9 mouse cellular contexts compared by ENCODE assay signal in genomic region chr7:24506065-24506459, GRCm38 (mm10). TPM values are rescaled to one million over a fixed set of nuclear protein-coding genes. Genes with fewer than 3 reads are reported as not detected.
DNase-seq lines count a peak whose midpoint lies in the region; ATAC-seq and TF ChIP-seq lines count a peak whose summit lies in the region.
"Had no signal": no experiment of that assay in that cellular context is flagged by ENCODE, and none has a peak within 500 bp of the region (broad histone marks: within the 10 kb centered on the region; RNA-seq: fewer than 3 reads in every experiment).

No protein-coding gene starts in this region.

- peak overlapping the region; percentile 97 for H3K4me2 ChIP-seq in heart, postnatal 0 days (ENCODE audit: low read depth, low read length)
- H3K4me2 ChIP-seq in limb, embryonic 13.5 days (replicated peaks) = peak overlapping the region; percentile 80

- peaks cover 31% of the 10 kb centered on the region for H3K4me1 ChIP-seq in heart, postnatal 0 days (ENCODE audit: control insufficient read depth, insufficient read depth)
- peaks cover 36% of the 10 kb centered on the region for H3K4me1 ChIP-seq in limb, embryonic 13.5 days

- DNase-seq in right cerebral cortex, postnatal 4 days = peak; percentile 39
- DNase-seq in right cerebral cortex, postnatal 14 days = no peak
- peak; percentile 54 for DNase-seq in heart, postnatal 0 days (ENCODE audit: low spot score)
- no peak for DNase-seq in adipocyte (ENCODE audit: low spot score)
- DNase-seq in layer of hippocampus, postnatal 14 days (ENCODE audit: low spot score in 2 of 2) = no peak
- no peak for DNase-seq in gastrocnemius, postnatal 10 days

- no peak for TF ChIP-seq CTCF in heart, postnatal 0 days (IDR thresholded peaks at IDR 0.05; ENCODE audit: low read depth)

- no peak for TF ChIP-seq EP300 in heart, postnatal 0 days (IDR thresholded peaks at IDR 0.05; ENCODE audit: low read depth)

- no peaks in the 10 kb centered on the region for H3K9me3 ChIP-seq in heart, postnatal 0 days (replicated peaks; ENCODE audit: control insufficient read depth, low read length)
- H3K9me3 ChIP-seq in limb, embryonic 13.5 days = no peaks in the 10 kb centered on the region

- peak overlapping the region; percentile 64 for H3K4me3 ChIP-seq in heart, postnatal 0 days (ENCODE audit: low read depth, low read length)
- H3K4me3 ChIP-seq in limb, embryonic 13.5 days = peak overlapping the region; percentile 74

- ATAC-seq in heart, postnatal 0 days (ENCODE audit: insufficient read depth, low read depth) = no peak; the same call in 1 of the 2 replicates
- no peak for ATAC-seq in limb, embryonic 13.5 days (ENCODE audit: low FRiP score, low read depth)
- ATAC-seq in megakaryocyte, adult 5-6 weeks (ENCODE audit: poor library complexity, severe bottlenecking) = no peak

- peak overlapping the region; percentile 90; the same call in 1 of the 2 replicates for H3K9ac ChIP-seq in heart, postnatal 0 days (replicated peaks; ENCODE audit: low read depth, low read length)
- peak overlapping the region; percentile 95 for H3K9ac ChIP-seq in limb, embryonic 13.5 days

- peaks cover 15% of the 10 kb centered on the region for H3K27me3 ChIP-seq in heart, postnatal 0 days (ENCODE audit: control insufficient read depth, insufficient read depth, low read length)
- peaks cover 17% of the 10 kb centered on the region for H3K27me3 ChIP-seq in limb, embryonic 13.5 days

- 11% methylated on average over 3 of the region's 3 CpGs for WGBS in heart, postnatal 0 days
- WGBS in limb, embryonic 13.5 days = 8% methylated on average over 3 of the region's 3 CpGs

- peak overlapping the region; percentile 98 for H3K27ac ChIP-seq in heart, postnatal 0 days (ENCODE audit: low read depth)
- peak overlapping the region; percentile 98 for H3K27ac ChIP-seq in limb, embryonic 13.5 days

- H3K36me3 ChIP-seq in heart, postnatal 0 days (replicated peaks; ENCODE audit: control insufficient read depth, insufficient read depth, low read length) = no peaks in the 10 kb centered on the region
- H3K36me3 ChIP-seq in limb, embryonic 13.5 days = peaks cover 5% of the 10 kb centered on the region; the same call in 1 of the 2 replicates

RNA-seq across cellular contexts. Expression of gene Zfp428, which starts 0.7 kb away (rescaled TPM):
- 24.8 and 36.3 TPM in 2 replicates for total RNA-seq in heart, postnatal 0 days (2014; rRNA removed; ENCODE audit: low replicate concordance)
- polyA plus RNA-seq in heart, postnatal 0 days (2015; fragmentation: Nextera tagmentation; extraction: Ambion mirVana) = 39.1 and 39.3 TPM in 2 replicates
- polyA plus RNA-seq in limb, embryonic 13.5 days (2015; fragmentation: Nextera tagmentation; extraction: Ambion mirVana) = 64.2 and 68.3 TPM in 2 replicates
- total RNA-seq in megakaryocyte, adult 5-6 weeks (2015) = 0.69 TPM in 1 of 2 replicates, not detected in the other
- 0.40 TPM in 1 of 2 replicates, not detected in the other for total RNA-seq in megakaryocyte, adult 5-6 weeks (2017)
- total RNA-seq in layer of hippocampus, postnatal 14 days (2021) = 10 to 100 TPM; 38.1 to 43.3 TPM
- 10 to 100 TPM; 11.4 to 11.6 TPM for total RNA-seq in gastrocnemius, postnatal 10 days (2021)

RNA-seq across cellular contexts. Expression of gene AC161166.1, which starts 6.2 kb away (rescaled TPM):
- total RNA-seq in heart, postnatal 0 days (2014; rRNA removed; ENCODE audit: low replicate concordance) = not detected in 2 replicates
- 0.10 and 0.19 TPM in 2 replicates for polyA plus RNA-seq in heart, postnatal 0 days (2015; fragmentation: Nextera tagmentation; extraction: Ambion mirVana)
- 0.42 and 0.66 TPM in 2 replicates for polyA plus RNA-seq in limb, embryonic 13.5 days (2015; fragmentation: Nextera tagmentation; extraction: Ambion mirVana)
- total RNA-seq in megakaryocyte, adult 5-6 weeks (2015) = not detected in 2 replicates
- total RNA-seq in megakaryocyte, adult 5-6 weeks (2017) = not detected in 2 replicates
- total RNA-seq in layer of hippocampus, postnatal 14 days (2021) = not detected
- total RNA-seq in gastrocnemius, postnatal 10 days (2021) = not detected
- polyA plus RNA-seq: brain, embryonic 14.5 days had no signal

RNA-seq across cellular contexts. Expression of gene Cadm4, which starts 24.2 kb away (rescaled TPM):
- 14.3 and 30.5 TPM in 2 replicates for total RNA-seq in heart, postnatal 0 days (2014; rRNA removed; ENCODE audit: low replicate concordance)
- 4.1 and 4.2 TPM in 2 replicates for polyA plus RNA-seq in heart, postnatal 0 days (2015; fragmentation: Nextera tagmentation; extraction: Ambion mirVana)
- 6.3 and 6.5 TPM in 2 replicates for polyA plus RNA-seq in limb, embryonic 13.5 days (2015; fragmentation: Nextera tagmentation; extraction: Ambion mirVana)
- not detected in 2 replicates for total RNA-seq in megakaryocyte, adult 5-6 weeks (2015)
- total RNA-seq in megakaryocyte, adult 5-6 weeks (2017) = not detected in 2 replicates
- 100 to 1,000 TPM; 220 to 227 TPM for total RNA-seq in layer of hippocampus, postnatal 14 days (2021)
- 10 to 100 TPM; 14.7 to 17.4 TPM for total RNA-seq in gastrocnemius, postnatal 10 days (2021)

RNA-seq across cellular contexts. Expression of gene Irgq, which starts 24.4 kb away (rescaled TPM):
- total RNA-seq in heart, postnatal 0 days (2014; rRNA removed; ENCODE audit: low replicate concordance) = 22.1 and 24.5 TPM in 2 replicates
- 4.5 and 4.8 TPM in 2 replicates for polyA plus RNA-seq in heart, postnatal 0 days (2015; fragmentation: Nextera tagmentation; extraction: Ambion mirVana)
- polyA plus RNA-seq in limb, embryonic 13.5 days (2015; fragmentation: Nextera tagmentation; extraction: Ambion mirVana) = 6.8 and 8.1 TPM in 2 replicates
- 2.4 and 2.7 TPM in 2 replicates for total RNA-seq in megakaryocyte, adult 5-6 weeks (2015)
- total RNA-seq in megakaryocyte, adult 5-6 weeks (2017) = 2.4 and 2.5 TPM in 2 replicates
- 10 to 100 TPM; 87.5 to 89.7 TPM for total RNA-seq in layer of hippocampus, postnatal 14 days (2021)
- 10 to 100 TPM; 12.8 to 15.3 TPM for total RNA-seq in gastrocnemius, postnatal 10 days (2021)

RNA-seq across cellular contexts. Expression of gene Pinlyp, which starts 39.9 kb away (rescaled TPM):
- not detected in 2 replicates for total RNA-seq in heart, postnatal 0 days (2014; rRNA removed; ENCODE audit: low replicate concordance)
- polyA plus RNA-seq in heart, postnatal 0 days (2015; fragmentation: Nextera tagmentation; extraction: Ambion mirVana) = not detected in 2 replicates
- polyA plus RNA-seq in limb, embryonic 13.5 days (2015; fragmentation: Nextera tagmentation; extraction: Ambion mirVana) = not detected in 2 replicates
- not detected in 2 replicates for total RNA-seq in megakaryocyte, adult 5-6 weeks (2015)
- not detected in 2 replicates for total RNA-seq in megakaryocyte, adult 5-6 weeks (2017)
- total RNA-seq in layer of hippocampus, postnatal 14 days (2021) = not detected
- not detected for total RNA-seq in gastrocnemius, postnatal 10 days (2021)

Comparison
In these comparisons a context has a peak if more than half of its experiments do, and no peak if none do; other contexts are left out.
1. DNase-seq: peak in right cerebral cortex, postnatal 4 days (single experiment) and heart, postnatal 0 days (single experiment); none in right cerebral cortex, postnatal 14 days (single experiment), adipocyte (single experiment), layer of hippocampus, postnatal 14 days (0 of 2) and gastrocnemius, postnatal 10 days (single experiment).
2. RNA of gene Zfp428, which starts 0.7 kb away (total RNA-seq): 38.1 to 43.3 TPM in layer of hippocampus, postnatal 14 days, 24.8 to 36.3 TPM in heart, postnatal 0 days and 11.4 to 11.6 TPM in gastrocnemius, postnatal 10 days; 0.40 to 0.69 TPM in megakaryocyte, adult 5-6 weeks; every median in the first group is over 4 times any median in the second.
3. RNA of gene Cadm4, which starts 24.2 kb away (total RNA-seq): 220 to 227 TPM in layer of hippocampus, postnatal 14 days, 14.3 to 30.5 TPM in heart, postnatal 0 days and 14.7 to 17.4 TPM in gastrocnemius, postnatal 10 days; not detected in megakaryocyte, adult 5-6 weeks; every median in the first group is over 10 times any median in the second.